Mouse (Mus musculus) CH12.LX (cell line): ENCODE measurements around the gene Crisp1. TPM values are rescaled to one million over a fixed set of nuclear protein-coding genes. Genes with fewer than 3 reads are reported as not detected.

Experiments
- DNase-seq: peaks from one replicate; pipeline ENCODE4 v3.0.0-alpha.2; 2013; ENCODE audit errors: extremely low read depth
- H3K27ac ChIP-seq: 2 replicates; pipeline ENCODE4 v1.5.1; 2012; ENCODE audit warnings: low read depth, mild to moderate bottlenecking, control low read depth, moderate library complexity; ENCODE audit not compliant: insufficient read depth
- H3K27me3 ChIP-seq: replicated peaks from 2 replicates; pipeline ENCODE3; 2012; ENCODE audit warnings: inconsistent platforms
- H3K36me3 ChIP-seq, 2 experiments: replicated peaks in 1 of 2; 2 replicates each; pipeline versions ENCODE3 to v1.6.1; 2012; ENCODE audit warnings: inconsistent platforms in 1 of 2, low read length in 1 of 2, mild to moderate bottlenecking in 1 of 2, mixed read lengths in 1 of 2, moderate library complexity in 1 of 2; ENCODE audit not compliant: control insufficient read depth in 1 of 2, insufficient read depth in 1 of 2
- H3K4me1 ChIP-seq, 2 experiments: 2 replicates each; pipeline ENCODE4 v1.6.1; 2012; ENCODE audit warnings: inconsistent platforms in 1 of 2, moderate library complexity in 1 of 2; ENCODE audit not compliant: insufficient read depth in 2 of 2, control insufficient read depth in 1 of 2
- H3K4me2 ChIP-seq: 2 replicates; pipeline ENCODE4 v1.6.1; 2012; ENCODE audit warnings: low read depth, mild to moderate bottlenecking, control low read depth; ENCODE audit not compliant: poor library complexity, insufficient read depth, severe bottlenecking
- H3K4me3 ChIP-seq, 3 experiments: fragments of 150-350 bp in 1 of 3; sonication (generic) in 1 of 3; replicated peaks in 1 of 3; 2 replicates each; pipeline versions ENCODE3 to v1.5.1; 2011 to 2012; ENCODE audit warnings: low read depth in 2 of 3, low read length in 2 of 3, mild to moderate bottlenecking in 2 of 3, moderate library complexity in 2 of 3, control low read depth in 1 of 3, improper control_type of control experiment in 1 of 3, inconsistent platforms in 1 of 3, mixed read lengths in 1 of 3; ENCODE audit not compliant: poor library complexity in 1 of 3
- H3K79me2 ChIP-seq: replicated peaks from 2 replicates; pipeline ENCODE4 v1.6.1; 2012; ENCODE audit warnings: mild to moderate bottlenecking, moderate library complexity; ENCODE audit not compliant: control insufficient read depth, poor library complexity, insufficient read depth, severe bottlenecking; ENCODE audit errors: extremely low read depth
- H3K9ac ChIP-seq: 2 replicates; pipeline ENCODE4 v1.6.1; 2012; ENCODE audit warnings: low read depth, mild to moderate bottlenecking, control low read depth, moderate library complexity; ENCODE audit not compliant: insufficient read depth
- H3K9me3 ChIP-seq: replicated peaks from 2 replicates; pipeline ENCODE3; 2012; ENCODE audit warnings: low read length, inconsistent platforms, mixed read lengths
- BHLHE40 ChIP-seq: IDR thresholded peaks from 2 replicates; pipeline ENCODE4 v1.6.1; 2011; ENCODE audit warnings: mild to moderate bottlenecking, low read depth, low read length, improper control_type of control experiment
- CTCF ChIP-seq, 2 experiments: IDR thresholded peaks in 1 of 2; conservative IDR thresholded peaks in 1 of 2; 2 replicates each; pipeline ENCODE4 v1.5.1; 2011 to 2012; ENCODE audit warnings: low read depth in 2 of 2, low read length in 2 of 2, improper control_type of control experiment in 1 of 2, inconsistent platforms in 1 of 2, mild to moderate bottlenecking in 1 of 2, moderate library complexity in 1 of 2
- EP300 ChIP-seq: IDR thresholded peaks from 2 replicates; pipeline ENCODE4 v1.6.1; 2011; ENCODE audit warnings: low read length, improper control_type of control experiment
- GABPA ChIP-seq: IDR thresholded peaks from 2 replicates; pipeline ENCODE4 v1.6.1; 2012; ENCODE audit warnings: low read depth, low read length, improper control_type of control experiment, inconsistent platforms; ENCODE audit not compliant: insufficient replicate concordance
- HCFC1 ChIP-seq: IDR thresholded peaks from 2 replicates; pipeline ENCODE4 v1.6.1; 2012; ENCODE audit warnings: low read depth, mild to moderate bottlenecking, inconsistent platforms, low read length, improper control_type of control experiment
- IRF4 ChIP-seq: IDR thresholded peaks from 2 replicates; pipeline ENCODE4 v1.6.1; 2014; ENCODE audit warnings: low read depth, mild to moderate bottlenecking, inconsistent platforms, low read length, improper control_type of control experiment
- JUND ChIP-seq: conservative IDR thresholded peaks from 2 replicates; pipeline ENCODE4 v1.6.1; 2011; ENCODE audit warnings: low read depth, low read length, improper control_type of control experiment
- MAFK ChIP-seq: IDR thresholded peaks from 2 replicates; pipeline ENCODE4 v1.6.1; 2011; ENCODE audit warnings: low read length, improper control_type of control experiment; ENCODE audit not compliant: insufficient replicate concordance
- MXI1 ChIP-seq: IDR thresholded peaks from 2 replicates; pipeline ENCODE4 v1.6.1; 2011; ENCODE audit warnings: mild to moderate bottlenecking, low read depth, low read length, improper control_type of control experiment
- PAX5 ChIP-seq: IDR thresholded peaks from 2 replicates; pipeline ENCODE4 v1.6.1; 2012; ENCODE audit warnings: low read length, inconsistent platforms, mixed read lengths
- POLR2A ChIP-seq: IDR thresholded peaks from 2 replicates; pipeline ENCODE4 v1.6.1; 2011; ENCODE audit warnings: low read depth, mild to moderate bottlenecking, improper control_type of control experiment, low read length
- POLR2AphosphoS2 ChIP-seq: IDR thresholded peaks from 2 replicates; pipeline ENCODE4 v1.6.1; 2011; ENCODE audit warnings: low read depth, low read length, improper control_type of control experiment
- RAD21 ChIP-seq: IDR thresholded peaks from 2 replicates; pipeline ENCODE4 v1.6.1; 2011; ENCODE audit warnings: low read depth, mild to moderate bottlenecking, low read length, improper control_type of control experiment, moderate library complexity
- RCOR1 ChIP-seq: conservative IDR thresholded peaks from 2 replicates; pipeline ENCODE4 v1.6.1; 2012; ENCODE audit warnings: low read depth, mild to moderate bottlenecking, inconsistent platforms, low read length, improper control_type of control experiment
- SMC3 ChIP-seq: IDR thresholded peaks from 2 replicates; pipeline ENCODE4 v1.6.1; 2011; ENCODE audit warnings: low read depth, low read length, improper control_type of control experiment
- TBP ChIP-seq: conservative IDR thresholded peaks from 2 replicates; pipeline ENCODE4 v1.6.1; 2011; ENCODE audit warnings: low read depth, low read length, improper control_type of control experiment
- UBTF ChIP-seq: IDR thresholded peaks from 2 replicates; pipeline ENCODE4 v1.6.1; 2012; ENCODE audit warnings: low read depth, mild to moderate bottlenecking, inconsistent platforms, low read length, improper control_type of control experiment, moderate library complexity
- USF1 ChIP-seq: IDR thresholded peaks from 2 replicates; pipeline ENCODE4 v1.6.1; 2014; ENCODE audit warnings: low read depth, mild to moderate bottlenecking, inconsistent platforms, low read length, improper control_type of control experiment
- ZC3H11A ChIP-seq: IDR thresholded peaks from 2 replicates; pipeline ENCODE4 v1.6.1; 2012; ENCODE audit warnings: low read depth, mild to moderate bottlenecking, inconsistent platforms, low read length, improper control_type of control experiment
- ZMIZ1 ChIP-seq: IDR thresholded peaks from 2 replicates; pipeline ENCODE4 v1.6.1; 2012; ENCODE audit warnings: low read depth, mild to moderate bottlenecking, inconsistent platforms, low read length, improper control_type of control experiment
- dilution Hi-C: fragments of 300-500 bp; cut with MboI; formaldehyde crosslinking; loops from 2 replicates; pipeline ENCODE4 v1.14.3; 2020; ENCODE audit warnings: low sequenced_read_pairs; ENCODE audit not compliant: extremely low pct_unique_long_range_greater_than_20kb, extremely low pct_ligation_motif_present
- in situ Hi-C: fragments of 300-500 bp; cut with MboI; formaldehyde crosslinking; loops from 3 replicates; pipeline ENCODE4 v1.14.3; 2019; ENCODE audit warnings: low sequenced_read_pairs, low pct_ligation_motif_present, low pct_unique_long_range_greater_than_20kb, mixed read lengths
- polyA plus RNA-seq: library from polyadenylated mRNA; unstranded; fragments of >175 nt; gene quantifications from 2 replicates; pipeline ENCODE4 v1.2.1, GENCODE M21; 2012; ENCODE audit warnings: low read depth; ENCODE audit not compliant: insufficient read length
- total RNA-seq, 2 experiments: library from RNA; depleted of rRNA; stranded (reverse); fragments of 300-350 nt in 1 of 2; fragments of >200 nt in 1 of 2; gene quantifications; 2 replicates each; pipeline ENCODE4 v1.2.3; 2012 to 2014

Gene Crisp1
- total and polyA plus RNA-seq, 3 experiments = not detected

GRCm38 (mm10) chr17:40285435-40285834 lies 33.6 kb downstream of the Crisp1 start:
- Histone ChIP-seq H3K79me2 (no peaks in the 10 kb centered on the region), H3K4me2 (no peak overlapping the region), H3K4me1 (no peaks in the 10 kb centered on the region), H3K27me3 (no peaks in the 10 kb centered on the region), H3K9ac (no peak overlapping the region), H3K27ac (no peak overlapping the region), H3K4me3 (no peak overlapping the region), H3K9me3 (peaks cover 9% of the 10 kb centered on the region), H3K36me3 (no peaks in the 10 kb centered on the region)
- in situ Hi-C loops (no loop called here), dilution Hi-C loops (no loop called here)
- TF ChIP-seq CTCF (conservative IDR thresholded peaks at IDR 0.05 in 1 of 2, IDR thresholded peaks at IDR 0.05 in 1 of 2; ENCODE audit: low read depth in 2 of 2, low read length in 2 of 2) (0 out of 4 replicates have a peak, but pooled peaks of 1 of the 2 experiments have one; percentile 3), BHLHE40 (no peak), ZC3H11A (no peak), ZMIZ1 (no peak), MAFK (no peak), POLR2A (no peak), SMC3 (no peak), RCOR1 (no peak), MXI1 (no peak), RAD21 (peak; percentile 11), UBTF (no peak), HCFC1 (no peak), JUND (no peak)
- no peak for DNase-seq

- Histone ChIP-seq H3K27ac (no peak overlapping the region), H3K9me3 (peaks cover 10% of the 10 kb centered on the region), H3K36me3 (no peaks in the 10 kb centered on the region), H3K4me2 (no peak overlapping the region), H3K9ac (no peak overlapping the region), H3K27me3 (no peaks in the 10 kb centered on the region), H3K4me3 (no peak overlapping the region), H3K79me2 (no peaks in the 10 kb centered on the region), H3K4me1 (no peaks in the 10 kb centered on the region)
- dilution Hi-C loops (no loop called here), in situ Hi-C loops (no loop called here)
- no peak for DNase-seq
- TF ChIP-seq POLR2AphosphoS2 (no peak), SMC3 (no peak), HCFC1 (no peak)
Measured at GRCm38 (mm10) chr17:40275519-40275918, 43.5 kb downstream of the Crisp1 start.

- H3K4me1 ChIP-seq = no peaks in the 10 kb centered on the region
- dilution Hi-C loops = no loop called here
- no peak for DNase-seq
- no peaks in the 10 kb centered on the region for H3K27me3 ChIP-seq
- H3K36me3 ChIP-seq = no peaks in the 10 kb centered on the region
- H3K9me3 ChIP-seq = peaks cover 11% of the 10 kb centered on the region
- in situ Hi-C loops = no loop called here
- H3K79me2 ChIP-seq = no peaks in the 10 kb centered on the region
- H3K27ac ChIP-seq = no peak overlapping the region
- no peak overlapping the region for H3K9ac ChIP-seq
- no peak overlapping the region for H3K4me2 ChIP-seq
- H3K4me3 ChIP-seq = no peak overlapping the region
- TF ChIP-seq PAX5 = no peak
- no peak for TF ChIP-seq TBP
- TF ChIP-seq IRF4 = no peak
- no peak for TF ChIP-seq EP300
- TF ChIP-seq JUND = no peak
- TF ChIP-seq USF1 = no peak
- TF ChIP-seq ZMIZ1 = no peak
- TF ChIP-seq GABPA = no peak
Measured at GRCm38 (mm10) chr17:40274906-40275470, 44.0 kb downstream of the Crisp1 start.
